Mouse (Mus musculus): ENCODE measurements at regions not wholly inside any gene's neighbourhood (a gene's known extent, or its start where the extent isn't known, plus 50 kb on each side); places are given as distances from the start of the nearest gene placed in this dataset.

DNA sequence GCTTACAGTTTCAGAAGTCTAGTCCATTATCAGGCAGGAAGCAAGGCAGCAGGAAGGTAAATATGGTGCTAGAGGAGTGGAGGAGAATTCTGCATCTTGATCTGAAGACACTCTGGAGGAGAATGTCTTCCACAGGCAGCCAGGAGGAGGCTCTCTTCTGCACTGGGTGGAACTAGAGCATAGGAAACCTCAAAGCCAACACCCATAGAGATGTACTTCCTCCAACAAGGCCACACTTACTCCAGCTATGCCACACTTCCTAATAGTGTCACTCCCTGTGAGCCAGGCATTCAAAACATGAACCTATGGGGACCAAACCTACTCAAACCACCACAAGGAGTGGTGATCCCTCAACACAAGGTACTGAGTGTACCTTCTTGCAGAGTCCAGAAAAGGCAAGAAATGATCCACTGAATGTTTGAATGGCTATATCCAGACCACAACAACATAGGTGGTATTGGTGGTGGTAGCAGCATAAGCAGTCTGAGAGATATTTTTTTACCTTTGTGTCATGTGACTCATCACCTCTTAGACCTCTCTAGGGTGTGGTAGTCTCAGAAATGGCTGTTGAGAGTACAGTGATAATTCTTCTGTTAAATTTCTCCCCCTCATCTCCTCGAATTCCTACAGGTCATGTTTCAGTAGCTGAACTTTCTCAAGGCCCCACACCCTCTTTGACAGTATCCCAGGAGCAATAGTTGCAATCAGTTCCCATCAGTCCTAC, 152.3 kb upstream of the Mbnl1 start:
- peak; percentile 15 to 48 for DNase-seq

DNA sequence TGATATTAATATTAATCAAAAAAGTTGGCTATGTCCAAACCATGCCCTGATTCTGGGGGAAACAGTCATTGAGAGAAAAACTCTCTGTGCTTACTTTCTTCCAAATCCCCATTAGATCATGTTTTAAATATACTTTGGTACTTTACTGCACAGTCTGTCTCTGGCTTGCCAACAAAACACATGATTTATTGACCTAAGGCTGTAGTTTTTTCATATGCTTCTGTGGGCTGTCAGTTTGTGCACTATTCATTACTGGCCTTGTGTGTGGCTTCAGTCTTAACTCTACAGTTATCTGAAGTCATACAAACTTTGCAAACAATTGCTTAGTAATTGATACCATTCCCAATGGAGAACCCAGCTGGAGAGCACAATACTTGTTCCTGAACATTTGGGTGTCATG, 149.1 kb upstream of the Mbnl1 start:
- no peak for DNase-seq

DNA sequence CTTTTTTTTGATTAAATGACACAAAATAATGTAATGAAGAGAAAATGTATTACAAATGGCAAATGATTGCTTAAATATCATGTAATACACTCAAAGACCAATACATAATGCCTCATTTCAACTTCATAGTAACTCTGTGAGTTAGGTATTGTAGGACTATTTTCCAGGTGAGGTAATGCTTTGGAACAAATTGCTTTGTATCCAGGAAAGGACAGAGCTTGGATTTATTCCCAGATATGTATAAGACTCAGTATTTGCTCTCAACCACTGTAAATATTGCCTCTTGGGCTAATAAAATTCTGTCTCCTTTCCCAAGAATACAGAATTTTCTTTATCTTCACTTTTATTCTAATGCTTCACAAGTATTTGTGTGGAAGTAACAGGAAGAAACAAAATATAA, 148.2 kb upstream of the Mbnl1 start:
- DNase-seq: no peak

DNA sequence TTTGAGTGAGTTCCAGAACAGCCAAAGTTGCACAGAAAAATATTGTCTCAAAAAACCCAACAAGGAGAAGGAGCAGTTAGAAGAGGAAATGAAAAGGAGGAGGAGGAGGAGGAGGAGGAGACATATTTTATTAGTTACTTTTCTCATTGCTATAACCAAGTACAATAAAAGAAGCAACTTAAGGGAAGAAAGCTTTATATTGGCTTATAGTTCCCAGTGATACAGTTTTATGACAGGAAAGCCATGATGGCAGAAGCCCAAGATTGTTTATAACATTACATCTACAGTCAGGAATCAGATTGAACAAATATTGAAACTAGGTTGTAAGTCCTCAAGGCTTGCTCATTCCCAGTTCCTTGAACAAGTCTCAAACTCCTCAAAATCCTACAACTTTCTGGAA, 147.7 kb upstream of the Mbnl1 start:
- DNase-seq: no peak

DNA sequence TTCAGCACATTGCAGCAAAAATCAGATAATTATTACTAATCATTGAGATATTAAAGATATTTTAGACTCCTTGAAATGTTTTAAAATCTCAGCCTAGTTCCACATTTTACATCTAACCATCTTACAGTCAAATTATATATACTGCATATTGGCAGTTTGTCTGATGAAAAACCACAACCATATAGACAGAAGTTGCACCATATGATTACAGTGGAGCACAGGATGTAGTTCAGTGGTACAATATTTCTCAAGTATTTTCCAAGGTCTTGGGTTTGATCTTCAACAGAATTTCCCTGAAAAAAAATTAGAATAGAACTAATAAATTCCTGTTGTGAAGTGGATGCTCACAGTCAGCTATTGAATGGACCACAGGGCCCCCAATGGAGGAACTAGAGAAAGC, 140.2 kb upstream of the Mbnl1 start:
- DNase-seq: no peak

DNA sequence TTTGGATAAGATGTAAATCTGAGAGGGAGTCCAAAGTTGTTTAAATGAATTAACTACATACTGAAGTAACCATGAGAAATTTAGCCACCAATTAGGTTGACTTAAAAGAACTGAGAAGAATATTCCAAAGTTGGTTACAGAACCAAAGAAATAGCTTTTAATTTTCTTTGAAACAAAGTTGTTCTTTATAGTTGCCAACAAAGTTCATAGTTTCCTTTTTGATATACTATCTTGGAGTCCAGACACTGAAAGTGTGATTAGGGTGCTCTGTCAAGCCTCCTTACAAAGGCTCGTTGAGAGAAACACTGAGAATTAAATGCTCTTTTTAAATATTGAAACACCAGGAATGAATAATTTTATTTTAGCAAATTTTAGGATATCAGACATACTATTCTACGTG, 139.0 kb upstream of the Mbnl1 start:
- no peak for DNase-seq

DNA sequence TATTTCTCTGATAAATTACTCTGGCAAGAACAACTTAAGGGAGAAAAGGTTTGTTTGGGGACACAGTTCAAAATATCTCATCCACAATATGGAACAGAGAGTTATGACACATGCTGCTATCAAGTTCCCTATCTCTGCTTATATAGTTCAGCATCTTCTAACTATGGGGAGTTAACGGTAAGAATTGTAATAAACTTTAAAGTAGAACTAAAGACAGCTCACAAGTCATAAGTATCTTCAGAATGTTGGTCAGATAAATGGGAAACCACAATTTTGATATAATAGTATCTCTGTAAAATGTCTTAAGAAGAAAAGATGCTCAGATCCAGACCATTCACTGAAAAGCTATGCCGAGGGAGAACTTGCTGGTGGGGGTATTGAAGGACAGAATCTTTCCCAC, 138.5 kb upstream of the Mbnl1 start:
- DNase-seq: no peak

DNA sequence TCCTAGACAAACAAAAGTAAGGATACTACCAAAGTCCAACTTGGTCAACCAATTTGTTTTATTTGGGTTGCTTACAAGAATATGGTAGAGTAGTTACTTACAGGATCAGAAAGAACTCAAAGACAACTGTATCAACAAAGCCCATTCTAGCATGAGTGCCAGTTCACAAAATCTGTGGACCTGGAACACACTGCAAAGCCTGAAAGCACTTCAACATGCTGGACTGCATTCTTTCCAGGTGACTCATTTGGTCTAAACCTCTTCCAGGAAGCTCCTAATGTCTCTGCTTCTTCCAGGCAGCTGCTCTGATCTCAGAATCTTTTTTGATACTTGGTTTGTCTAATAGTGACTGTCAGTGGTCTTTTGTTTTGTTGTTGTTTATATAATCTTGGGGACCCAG, 126.2 kb upstream of the Mbnl1 start:
- DNase-seq: no peak

DNA sequence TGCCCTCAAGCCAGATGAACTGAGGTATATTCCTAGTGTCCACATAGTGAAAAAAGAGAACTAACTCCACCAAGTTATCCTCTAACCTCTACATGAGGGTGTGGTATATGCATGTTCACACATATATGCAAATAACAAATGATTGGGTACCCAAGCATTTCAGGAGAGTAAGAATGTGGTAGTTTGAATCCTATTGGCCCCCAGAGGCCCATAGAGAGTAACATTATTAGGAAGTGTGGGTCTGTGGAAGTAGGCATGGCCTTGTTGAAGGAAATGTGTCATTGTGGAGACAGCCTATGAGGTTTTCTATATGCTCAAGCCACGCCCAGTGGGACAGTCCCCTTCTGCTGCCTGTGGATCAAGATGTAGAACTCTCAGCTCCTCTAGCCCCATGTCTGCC, 125.6 kb upstream of the Mbnl1 start:
- DNase-seq: no peak

DNA sequence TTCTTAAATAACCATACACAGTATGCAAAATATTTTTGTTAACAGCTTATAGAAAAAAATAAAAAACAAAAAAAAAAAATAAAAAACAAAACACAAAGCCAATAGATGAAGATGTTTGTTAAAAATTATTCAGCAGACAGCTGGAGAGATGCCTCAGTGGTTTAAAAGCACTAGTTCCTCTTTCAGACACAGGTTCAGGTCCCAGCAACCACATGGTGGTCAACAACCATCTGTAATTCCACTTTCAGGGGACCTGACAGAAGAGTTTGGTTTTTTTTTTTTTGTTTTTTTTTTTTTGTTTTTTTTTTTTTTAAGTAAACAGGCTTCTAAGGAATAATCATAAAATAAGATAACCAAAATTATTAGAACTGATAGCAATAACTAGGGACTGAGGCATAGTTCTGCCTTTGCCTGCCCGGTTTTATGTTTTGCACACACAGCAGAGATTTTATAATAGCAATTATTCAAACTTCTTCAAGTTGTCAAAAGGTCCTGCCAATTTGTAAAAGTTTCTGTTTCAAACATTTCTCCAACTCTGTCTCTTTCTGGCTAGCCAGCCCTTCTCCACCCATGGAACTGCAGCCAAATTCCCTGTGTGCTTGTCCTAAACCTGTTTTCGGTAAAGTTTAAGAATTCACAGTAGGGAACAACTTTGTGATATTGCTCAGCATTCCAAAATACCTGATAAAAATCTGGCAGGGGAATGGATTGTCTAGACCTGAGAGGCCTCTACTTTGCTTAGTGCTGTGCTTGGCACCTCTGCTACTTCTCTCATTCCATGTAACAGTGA, 101.3 kb upstream of the Mbnl1 start:
- no peak for DNase-seq

DNA sequence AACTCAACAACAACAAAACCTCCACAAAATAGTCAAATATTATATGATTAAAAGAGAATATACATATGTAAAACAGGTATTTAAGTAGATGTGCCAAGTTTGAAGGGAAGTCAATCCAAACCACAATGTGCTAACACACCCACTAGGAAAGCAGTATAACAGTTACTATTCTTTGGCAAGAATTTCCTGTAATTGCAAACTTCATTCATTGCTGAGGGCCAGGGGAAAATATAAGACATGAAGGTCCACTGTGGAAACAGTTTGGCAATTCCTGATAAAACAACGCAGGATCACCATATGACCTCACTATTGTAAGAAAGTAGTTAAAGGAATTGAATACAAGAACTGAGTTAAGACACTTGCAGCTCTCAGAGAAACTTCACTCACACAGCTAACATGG, 99.0 kb upstream of the Mbnl1 start:
- DNase-seq: no peak

DNA sequence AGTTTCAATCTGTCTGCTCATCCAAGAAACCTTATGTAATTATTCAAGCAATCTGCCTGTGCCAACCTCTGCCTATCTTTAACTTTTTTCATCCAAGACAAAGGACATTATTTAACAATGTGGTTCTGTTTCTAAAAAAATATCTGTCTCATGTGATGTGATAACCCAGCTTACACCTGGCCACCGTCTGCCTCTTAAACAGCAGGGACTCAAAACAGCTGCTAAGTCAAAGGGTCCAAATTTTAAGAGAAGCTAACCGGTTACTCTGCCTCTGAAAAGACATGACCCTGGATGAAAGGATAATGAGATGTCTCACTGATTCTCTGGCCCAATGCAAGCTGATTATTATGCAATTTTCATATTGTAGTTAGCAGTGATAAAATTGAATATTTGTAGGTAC, 84.0 kb upstream of the Mbnl1 start:
- DNase-seq: no peak

DNA sequence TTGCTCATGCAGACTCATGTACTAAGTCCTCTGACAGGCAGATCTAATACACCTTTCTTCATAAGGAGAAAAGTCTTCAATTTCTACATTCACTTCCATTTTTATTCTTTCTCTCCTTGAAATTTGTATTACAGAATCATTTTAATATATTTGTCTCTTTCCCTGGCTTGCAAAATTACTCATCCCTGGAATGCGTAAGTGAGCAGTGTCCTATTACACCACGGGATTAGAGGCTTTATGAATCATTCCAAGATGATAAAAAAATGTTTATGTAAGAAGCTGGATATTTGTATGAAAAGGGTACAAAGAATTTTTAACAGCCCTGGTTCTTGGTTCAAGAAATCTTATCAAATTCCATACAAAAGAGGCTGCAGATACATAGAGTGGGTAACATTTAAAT, 83.6 kb upstream of the Mbnl1 start:
- DNase-seq: no peak

DNA sequence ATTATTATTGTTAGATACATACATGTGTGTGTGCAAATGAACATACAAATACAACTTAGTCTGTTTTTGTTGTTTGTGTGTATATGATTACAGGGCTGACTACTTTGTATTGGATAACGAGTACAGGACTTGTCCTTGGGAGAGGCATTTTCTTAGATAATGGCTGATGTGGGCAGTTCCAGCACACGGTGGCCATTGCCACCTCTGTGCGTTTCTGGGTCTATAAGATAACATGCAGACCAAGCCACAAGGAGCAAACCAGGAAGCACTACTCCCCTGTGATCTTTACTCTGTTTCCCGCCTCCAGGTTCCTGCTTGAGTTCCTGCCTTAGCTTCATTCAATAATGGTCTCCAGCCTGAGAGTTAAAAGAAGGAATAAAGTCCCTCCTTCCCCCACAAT, 77.3 kb upstream of the Mbnl1 start:
- no peak for DNase-seq

DNA sequence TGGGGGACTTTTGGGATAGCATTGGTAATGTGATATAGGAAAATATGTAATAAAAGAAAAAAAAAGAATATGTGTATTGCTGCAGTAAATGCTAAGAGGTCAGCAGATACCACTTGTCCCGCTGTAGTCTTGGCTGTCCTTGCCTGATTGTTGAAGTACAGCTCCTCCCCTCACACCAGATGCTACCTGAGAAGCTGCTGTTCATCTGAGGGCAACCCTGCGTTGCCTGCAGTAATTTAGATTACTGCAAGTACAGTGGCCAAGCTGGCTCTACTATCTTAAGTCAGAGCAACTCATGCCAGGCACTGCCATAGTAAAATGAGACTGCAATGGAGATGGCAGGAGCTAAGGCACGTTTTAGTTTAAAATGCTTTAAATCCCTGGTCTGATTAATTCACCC, 75.7 kb upstream of the Mbnl1 start:
- DNase-seq: no peak

DNA sequence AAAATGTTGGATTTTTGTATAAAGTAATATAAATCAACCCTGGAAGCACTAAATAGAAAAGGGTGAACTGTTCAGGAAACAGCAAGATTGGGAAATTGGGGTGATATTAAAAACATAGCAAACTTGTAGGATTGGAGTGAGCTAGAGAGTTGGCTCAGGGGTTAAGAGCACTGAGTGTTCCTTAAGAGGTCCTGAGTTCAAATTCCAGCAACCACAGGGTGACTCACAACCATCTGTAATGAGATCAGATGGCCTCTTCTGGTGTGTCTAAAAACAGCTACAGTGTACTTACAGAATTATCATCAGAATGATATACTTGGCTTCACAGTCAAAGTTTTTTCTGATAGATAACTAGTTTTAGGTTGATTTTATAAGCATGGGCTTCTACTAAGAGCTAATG, 73.8 kb upstream of the Mbnl1 start:
- no peak for DNase-seq

DNA sequence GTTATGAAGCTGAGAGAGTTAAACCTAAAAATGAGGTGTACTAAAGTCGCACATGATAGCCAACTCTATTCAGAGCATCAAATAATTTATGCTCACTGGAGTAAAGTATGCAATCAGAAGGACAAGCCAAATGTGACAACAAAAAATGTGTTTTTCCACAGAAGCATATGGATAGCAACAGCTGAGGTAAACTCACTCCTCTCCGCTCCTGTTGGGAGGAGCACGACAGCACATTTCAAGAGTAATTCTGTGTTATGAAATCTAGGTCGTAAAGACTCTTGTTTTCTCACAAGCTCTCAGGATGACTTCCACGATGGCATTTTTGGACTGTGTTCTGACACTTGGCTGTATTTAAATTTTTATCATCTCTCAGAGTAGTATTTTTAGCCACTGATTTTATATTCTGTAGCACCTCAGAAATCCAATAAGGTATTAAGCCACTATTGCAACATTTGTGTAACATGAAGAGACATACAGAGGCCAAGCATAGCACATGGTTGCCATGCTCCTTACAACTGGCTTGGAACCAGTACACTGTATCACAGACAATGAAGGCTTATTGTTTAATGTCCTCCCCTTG, 70.3 kb upstream of the Mbnl1 start:
- no peak for DNase-seq

DNA sequence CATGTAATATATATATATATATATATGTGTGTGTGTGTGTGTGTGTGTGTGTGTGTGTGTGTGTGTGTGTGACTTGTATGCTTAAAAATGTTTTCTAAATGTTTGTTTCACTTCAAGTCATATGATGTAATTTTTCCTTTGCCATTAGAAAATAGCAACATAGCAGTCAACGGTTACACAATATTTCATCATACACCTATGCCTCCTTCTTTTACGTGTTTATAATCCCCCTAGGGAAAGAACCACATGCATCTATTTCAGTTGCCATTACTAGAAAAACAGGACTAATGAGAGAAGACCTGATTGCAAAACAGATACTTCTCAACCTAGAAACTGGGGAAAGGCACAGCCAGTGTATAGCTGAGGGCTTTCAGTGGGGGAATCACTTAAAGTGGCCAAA, 65.2 kb upstream of the Mbnl1 start:
- DNase-seq: no peak

DNA sequence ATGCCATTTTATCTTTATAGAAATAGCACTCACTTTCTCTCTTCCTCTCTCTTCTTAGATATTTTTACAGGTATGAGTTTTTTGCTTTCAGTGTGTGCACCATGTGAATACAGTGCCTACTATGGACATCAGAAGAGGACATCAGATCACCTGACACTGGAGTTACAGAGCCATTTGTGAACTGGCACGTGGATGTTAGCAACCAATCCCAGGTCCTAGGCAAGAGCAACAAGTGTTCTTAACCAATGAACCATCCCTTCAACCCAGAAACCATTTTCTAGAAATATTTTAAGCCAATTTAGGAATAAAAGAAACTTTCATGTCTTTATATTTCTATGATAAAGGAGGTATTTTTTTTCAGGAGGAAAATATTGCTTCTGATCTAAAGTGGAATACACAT, 64.7 kb upstream of the Mbnl1 start:
- no peak for DNase-seq

DNA sequence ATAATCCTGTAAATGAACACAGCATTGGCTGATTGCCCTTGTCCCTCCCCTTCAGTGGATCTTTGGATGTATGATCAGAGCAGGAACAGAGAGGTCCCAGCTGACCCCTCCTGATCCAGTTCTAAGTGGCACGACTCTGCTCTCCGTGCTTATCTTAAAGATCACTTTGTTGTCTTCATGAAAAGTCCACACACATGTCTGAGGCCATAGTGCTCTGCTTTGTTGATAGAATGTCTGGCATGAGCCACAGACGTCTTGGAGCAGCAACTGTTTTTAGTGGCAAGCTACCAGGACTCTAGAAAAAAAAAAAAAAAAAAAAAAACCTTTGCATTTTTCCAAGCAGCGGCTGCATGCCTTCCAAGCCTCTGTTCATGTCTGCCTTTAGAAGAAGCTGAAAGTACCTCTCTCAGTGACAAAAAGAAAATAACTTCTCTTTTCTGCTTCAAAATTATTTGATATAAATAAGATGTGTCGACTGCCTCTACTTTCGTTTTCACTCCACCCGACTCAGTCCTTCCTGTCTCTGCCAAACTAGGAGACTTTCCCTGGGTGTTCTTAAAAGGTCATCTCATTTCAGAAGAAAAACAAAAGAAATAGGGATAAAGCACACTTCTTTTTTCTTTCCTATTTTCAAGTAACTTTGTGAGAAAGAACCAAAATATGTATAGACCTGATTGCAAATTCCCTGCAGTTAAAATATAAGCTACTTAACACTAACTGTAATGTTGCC, 63.9 kb upstream of the Mbnl1 start:
- DNase-seq: peak in 1 of 2 experiments; percentile 22

DNA sequence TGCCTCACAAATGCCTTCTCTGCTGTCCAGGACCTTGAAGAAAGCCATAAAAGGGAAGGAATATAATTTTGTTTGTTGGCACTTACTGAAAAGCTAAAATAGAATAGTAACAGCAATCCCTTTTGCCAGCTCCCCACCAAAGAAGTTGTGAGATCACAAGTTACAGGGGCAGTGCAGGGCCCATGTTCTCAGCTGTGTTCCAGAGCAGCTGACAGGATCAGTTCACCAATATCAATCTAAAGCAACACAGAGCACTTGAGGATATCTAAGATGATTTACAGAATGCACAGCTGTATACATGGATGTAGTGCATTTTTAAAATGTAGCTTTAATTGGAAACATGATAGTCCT, 63.4 kb upstream of the Mbnl1 start:
- DNase-seq: no peak

DNA sequence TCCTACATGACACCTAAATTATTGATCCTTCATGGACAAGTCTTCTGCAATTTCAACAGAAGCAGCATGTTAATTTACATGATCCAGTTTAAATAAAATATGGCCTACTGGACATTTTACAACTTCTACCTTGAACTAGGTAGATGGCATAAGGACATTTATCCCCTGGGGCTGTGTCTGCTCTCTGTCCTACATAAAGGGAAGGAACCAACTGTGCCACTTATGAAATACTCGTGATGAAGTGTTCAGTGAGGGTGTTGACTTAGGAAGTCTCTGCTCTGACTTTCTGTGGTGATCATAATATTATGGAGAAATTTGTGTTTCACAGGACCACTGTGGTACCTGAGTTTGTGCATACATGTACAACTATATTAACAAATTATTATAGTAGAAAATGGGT, 60.9 kb upstream of the Mbnl1 start:
- no peak for DNase-seq

DNA sequence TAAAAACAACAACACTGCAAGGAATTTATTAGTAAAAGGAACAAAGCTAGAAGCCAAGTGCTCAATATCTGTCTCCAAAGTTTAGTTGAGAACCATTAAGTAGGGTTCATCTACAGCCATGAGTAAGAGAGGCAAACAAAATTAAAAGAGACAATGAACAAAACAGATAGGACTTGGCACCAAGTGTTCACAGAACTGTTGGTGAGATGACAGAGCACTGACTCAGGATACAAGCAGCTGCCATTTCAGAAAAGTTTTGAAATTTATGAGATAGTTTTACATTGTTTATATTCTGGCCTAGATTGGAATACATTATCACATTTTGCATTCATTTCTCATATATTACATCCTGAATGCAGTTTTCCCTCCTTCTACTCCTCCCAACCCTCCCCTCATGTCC, 60.4 kb upstream of the Mbnl1 start:
- no peak for DNase-seq

DNA sequence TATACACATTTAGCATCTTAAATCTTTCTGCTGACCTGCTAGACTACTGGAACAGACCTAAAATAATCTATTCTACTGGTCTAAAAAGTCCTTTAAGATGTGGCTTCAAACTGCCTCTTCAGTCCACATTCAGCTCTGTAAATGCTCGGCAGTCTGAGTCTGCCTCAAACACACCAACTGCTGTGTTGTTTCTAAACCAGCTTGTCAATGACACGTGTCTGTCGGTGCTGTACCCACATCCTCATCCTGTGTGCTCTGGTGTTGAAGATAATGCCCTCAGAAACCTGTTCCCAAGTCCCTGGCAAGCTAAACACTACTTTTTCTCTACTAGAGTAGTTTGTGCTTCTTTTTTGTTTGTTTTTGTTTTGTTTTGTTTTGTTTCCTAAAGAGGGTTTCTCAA, 58.9 kb upstream of the Mbnl1 start:
- no peak for DNase-seq

Data from spleen, adult 18-20 months (tissue).